Mouse (Mus musculus): ENCODE measurements around the gene Apon.
"Not testable (repeated sequence)": the region's sequence is repeated elsewhere in the genome, so short reads cannot be mapped to it uniquely, and the experiment has no call there.

The Apon gene

DNA sequence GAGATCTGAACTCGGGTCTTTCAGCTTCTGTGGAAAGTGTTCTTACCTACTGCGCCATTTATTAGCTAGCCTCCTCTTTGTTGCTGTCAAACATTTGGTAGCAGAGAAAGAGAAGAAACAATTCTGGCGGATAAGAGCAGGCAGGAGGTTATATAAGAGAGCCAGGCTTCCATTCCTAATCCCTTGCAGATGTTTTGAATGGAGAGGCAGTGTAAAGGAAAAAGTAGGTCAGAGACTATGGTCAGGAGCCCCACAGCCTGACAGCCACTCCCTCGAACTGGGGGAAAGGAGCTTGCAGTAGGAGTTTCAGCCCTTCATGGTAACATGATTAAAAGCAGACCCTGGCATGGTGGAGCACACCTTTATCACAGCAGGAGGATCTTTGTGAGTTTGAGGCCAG lies 17.6 kb upstream of the Apon start:
- no peak for DNase-seq

DNA sequence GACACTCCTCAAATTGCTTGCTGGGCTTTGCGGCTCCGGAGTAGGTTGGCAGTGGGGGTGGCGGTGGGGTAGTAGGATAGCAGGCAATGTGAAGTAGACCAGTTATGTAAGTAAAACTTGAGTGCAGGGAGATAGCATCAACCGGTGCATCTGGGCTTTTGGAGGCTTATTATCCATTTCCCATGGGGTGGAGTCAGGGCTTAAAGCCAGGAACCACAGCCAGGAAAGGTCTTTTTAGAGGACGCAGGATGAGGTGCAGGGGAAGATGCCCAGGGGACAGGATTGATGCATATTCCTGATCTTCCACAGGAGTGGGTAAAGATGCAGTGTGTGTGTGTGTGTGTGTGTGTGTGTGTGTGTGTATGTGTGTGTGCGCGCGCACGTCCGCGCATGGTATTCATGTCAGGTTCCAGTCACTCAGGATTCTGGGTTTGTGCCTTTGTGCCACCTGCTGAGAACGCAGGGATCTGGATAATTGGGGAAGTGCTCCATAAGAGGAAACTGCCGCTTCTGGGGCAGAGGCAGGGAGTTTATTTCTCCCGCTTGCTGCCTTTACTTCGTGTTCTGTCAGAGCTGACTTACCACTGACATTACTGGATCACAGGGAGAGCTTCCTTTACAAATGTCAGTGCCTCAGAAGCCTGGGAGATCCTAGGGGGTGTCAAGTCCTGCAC lies 16.0 kb upstream of the Apon start:
- peak; percentile 31 for DNase-seq

DNA sequence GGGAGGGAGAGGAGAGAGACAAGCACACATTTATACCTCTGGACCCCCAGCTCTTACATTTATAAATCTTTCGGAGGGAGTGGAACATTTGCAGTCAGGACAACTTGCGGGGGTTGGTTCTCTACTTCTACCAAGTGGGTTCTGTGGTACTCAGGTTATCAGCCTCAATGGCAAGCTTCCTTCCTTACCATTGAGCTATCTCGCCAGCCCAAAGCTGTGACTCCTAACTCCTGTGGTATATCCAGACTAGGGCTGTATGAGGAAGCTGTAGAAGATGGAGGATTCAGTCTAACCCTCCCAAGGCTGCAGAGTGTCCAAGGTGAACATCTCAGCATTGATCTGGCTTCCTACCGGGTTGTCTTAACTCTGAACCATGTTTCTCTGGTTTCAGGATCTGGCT lies 14.8 kb upstream of the Apon start:
- no peak for DNase-seq

DNA sequence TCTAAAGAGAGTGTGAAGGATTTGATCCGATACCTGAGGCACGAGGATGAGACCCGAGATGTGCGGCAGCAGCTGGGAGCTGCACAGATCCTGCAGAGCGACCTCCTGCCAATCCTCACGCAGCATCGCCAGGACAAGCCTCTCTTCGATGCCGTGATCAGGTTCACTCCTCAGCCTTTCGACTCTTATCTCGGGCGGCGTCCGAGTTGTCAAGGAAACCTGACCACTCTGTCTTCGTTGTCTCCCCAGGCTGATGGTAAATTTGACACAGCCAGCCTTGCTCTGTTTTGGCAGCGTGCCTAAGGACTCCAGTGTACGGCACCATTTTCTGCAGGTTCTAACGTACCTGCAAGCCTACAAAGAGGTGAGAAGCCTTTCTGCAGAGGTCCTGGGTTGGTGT lies 13.8 kb upstream of the Apon start:
- DNase-seq, result no peak

DNA sequence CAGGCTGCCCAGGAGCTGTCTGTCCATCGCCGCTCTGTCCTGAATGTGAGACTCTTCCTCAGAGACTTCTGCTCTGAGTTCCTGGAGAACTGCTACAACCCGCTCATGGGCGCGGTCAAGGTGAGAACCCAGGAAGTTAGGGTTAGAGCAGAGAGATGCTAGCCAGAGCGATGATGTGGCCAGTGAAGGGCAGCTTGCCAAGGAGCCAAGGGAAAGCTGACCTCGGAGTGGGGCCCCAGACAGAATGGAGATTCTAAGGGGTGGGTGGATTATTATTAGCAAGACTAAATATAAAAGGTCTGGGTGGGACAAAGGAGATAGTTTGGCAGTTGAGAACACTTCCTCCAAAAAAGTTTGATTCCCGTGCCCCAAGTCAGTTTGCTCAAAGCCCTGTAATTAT lies 10.6 kb upstream of the Apon start:
- no peak for DNase-seq

DNA sequence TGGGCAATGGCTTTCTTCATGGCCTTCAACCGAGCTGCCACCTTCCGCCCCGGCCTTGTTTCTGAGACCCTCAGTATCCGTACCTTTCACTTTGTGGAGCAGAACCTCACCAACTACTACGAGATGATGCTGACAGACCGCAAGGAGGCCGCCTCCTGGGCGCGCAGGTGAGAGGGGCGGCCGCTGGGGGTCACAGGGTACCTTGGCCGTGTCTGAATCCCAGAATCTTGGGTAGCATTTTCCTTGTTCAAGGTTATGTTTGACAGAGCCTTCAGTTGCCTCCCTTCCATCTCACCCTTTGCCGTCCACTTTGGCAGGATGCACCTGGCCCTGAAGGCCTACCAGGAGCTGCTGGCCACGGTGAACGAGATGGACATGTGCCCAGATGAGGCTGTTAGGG lies 9.8 kb upstream of the Apon start:
- DNase-seq, result no peak

DNA sequence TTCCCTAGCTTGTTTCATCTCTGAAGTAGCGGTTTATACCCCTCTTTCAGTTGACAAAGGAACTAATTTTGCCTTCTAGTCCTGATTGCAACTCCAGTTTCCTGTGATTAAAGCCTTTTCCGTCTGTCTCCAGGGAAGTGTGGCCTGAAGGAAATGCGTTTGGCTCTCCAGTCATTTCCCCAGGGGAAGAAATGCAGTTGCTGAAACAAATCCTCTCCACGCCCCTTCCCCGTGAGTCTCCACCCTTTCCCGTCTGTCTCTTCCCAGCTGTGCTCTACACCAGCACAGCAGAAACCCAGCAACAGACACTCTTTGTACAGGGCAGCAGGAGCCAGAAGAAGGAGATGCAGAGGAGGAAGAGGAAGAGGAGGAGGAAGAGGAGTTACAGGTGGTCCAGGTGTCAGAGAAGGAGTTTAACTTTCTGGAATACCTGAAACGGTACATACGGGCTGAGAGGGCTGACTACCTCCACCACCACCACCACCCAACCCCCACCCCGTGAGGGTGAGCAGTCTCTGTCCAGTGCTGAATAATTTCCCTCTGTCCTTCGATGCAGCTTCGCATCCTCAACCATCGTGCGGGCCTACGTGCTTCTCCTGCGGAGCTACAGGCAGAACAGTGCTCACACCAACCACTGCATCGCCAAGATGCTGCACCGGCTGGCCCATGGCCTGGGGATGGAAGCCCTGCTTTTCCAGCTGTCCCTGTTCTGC lies 6.7 kb upstream of the Apon start:
- DNase-seq, result no peak

DNA sequence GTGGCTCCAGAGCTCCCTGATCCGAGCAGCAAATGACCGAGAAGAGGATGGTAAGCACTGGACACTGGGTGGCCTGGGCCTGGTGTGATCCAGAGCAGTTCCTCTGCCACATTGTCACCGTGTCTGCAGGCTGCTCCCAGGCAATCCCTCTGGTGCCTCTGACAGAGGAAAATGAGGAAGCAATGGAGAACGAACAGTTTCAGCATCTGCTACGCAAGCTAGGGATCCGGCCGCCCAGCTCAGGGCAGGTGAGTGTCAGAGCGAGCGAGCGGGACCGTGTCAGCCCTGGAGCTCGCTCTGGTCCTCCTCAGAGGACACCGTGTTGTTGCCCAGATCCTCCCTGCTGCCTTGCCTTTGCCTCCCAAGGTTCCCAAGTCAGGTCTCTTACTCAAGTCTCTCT lies 3.3 kb upstream of the Apon start:
- no peak for DNase-seq

DNA sequence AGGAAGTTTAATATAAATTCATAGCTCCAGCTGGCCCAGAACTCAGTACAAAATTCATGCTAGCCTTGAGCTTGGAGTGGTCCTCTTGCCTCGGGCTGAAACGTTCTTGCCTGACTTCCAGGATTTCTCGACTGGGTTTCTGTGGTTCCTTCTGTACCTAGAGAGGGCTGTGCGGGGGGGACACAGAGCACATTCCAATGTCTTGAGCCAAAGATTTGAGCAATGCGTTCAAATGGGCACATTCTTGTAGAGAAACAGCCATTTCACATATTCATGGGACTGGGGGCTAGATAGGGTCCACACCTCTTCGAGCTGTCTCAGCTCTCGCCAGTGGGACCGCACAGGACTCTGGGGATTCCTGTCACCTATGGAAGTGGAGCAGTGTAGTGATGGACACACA lies 2.0 kb downstream of the Apon start:
- no peak for DNase-seq

DNA sequence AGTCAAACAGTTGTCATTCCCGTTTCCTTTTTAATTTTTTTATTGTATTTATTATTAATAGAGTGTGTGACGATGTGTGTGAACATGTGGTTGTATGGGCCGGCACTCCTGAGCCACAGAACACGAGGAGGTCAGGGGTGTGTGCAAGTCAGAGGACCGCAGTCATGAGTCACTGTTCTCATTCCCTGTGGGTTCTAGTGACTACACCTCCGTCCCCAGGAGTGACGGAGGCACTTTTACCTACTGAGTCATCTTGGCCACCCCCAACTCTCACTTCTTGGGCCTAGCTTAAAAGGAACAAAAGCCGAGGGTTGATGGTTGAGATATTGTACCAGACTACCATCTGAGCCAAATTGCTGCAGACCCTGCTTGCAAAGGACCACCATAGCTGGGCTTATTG lies 2.4 kb downstream of the Apon start:
- no peak for DNase-seq

DNA sequence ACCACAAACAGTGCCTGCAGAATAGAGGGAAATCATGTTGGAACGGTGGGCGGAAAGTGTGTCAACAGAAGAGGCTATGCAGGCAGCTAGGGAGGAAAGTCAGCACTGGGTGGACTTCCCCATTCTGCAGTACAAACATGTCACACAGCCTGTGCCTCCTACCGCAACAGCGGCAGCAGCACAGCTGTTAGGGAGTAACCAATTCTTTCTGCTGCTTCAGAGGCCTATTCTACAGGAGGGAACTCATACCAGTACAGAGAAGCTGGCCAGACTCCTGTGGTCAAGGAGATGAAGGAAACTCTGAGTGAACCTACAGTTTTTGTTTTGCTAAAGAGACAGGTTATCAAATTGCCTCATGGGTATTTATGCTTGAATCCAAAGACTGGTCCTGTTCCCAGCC lies 5.1 kb downstream of the Apon start:
- no peak for DNase-seq

DNA sequence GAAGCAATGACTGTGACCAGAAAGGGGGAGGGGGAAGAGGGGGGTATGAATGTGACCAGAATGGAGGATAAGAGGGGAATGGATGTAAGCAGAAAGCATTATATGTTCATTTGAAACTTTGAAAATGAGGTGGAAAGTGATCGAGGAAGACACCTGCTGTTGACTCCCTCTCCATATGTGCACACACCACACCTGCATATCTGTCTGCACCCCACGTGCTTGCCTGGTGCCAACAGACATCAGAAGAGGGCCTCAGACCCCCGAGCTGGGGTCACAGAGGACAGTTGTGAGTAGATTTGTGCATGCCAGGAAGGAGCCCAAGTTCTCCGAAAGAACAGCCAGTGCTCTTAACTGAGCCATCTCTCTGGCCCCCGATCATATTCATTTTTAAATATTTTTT lies 6.0 kb downstream of the Apon start:
- DNase-seq, result no peak

DNA sequence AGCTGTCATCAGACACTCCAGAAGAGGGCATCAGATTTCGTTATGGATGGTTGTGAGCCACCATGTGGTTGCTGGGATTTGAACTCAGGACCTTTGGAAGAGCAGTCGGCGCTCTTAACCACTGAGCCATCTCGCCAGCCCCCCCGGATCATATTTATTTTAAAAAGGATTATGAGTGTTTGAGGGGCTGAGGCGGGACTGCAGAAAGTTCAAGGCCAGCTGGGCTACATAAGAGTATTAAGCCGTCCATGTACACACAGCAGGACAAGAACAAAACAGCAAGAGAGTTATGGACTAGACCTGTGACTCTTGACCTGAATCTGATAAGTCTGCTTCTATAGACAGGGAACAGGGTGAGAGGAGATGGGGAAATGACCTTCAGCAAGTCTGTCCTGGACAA lies 6.5 kb downstream of the Apon start:
- not testable (repeated sequence) for DNase-seq

DNA sequence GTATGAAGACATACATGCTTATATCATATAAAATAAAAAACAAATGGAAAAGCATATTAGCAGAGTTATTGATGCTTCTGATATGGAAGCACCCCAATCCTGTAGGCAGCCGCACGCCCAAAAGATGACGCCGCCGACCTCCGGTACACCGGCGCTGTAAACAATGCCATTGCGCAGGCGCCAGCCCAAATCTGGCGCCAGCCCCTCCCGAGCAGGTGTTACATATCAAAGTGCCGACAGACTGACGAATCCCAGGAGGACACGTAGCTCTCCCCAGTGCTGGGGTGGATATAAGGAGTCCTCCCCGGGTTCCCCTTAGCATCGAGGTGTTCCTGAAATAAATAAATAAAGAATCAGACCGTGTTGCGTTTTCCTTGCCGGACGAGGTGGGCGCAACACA lies 8.4 kb downstream of the Apon start:
- peak; percentile 35 for DNase-seq

DNA sequence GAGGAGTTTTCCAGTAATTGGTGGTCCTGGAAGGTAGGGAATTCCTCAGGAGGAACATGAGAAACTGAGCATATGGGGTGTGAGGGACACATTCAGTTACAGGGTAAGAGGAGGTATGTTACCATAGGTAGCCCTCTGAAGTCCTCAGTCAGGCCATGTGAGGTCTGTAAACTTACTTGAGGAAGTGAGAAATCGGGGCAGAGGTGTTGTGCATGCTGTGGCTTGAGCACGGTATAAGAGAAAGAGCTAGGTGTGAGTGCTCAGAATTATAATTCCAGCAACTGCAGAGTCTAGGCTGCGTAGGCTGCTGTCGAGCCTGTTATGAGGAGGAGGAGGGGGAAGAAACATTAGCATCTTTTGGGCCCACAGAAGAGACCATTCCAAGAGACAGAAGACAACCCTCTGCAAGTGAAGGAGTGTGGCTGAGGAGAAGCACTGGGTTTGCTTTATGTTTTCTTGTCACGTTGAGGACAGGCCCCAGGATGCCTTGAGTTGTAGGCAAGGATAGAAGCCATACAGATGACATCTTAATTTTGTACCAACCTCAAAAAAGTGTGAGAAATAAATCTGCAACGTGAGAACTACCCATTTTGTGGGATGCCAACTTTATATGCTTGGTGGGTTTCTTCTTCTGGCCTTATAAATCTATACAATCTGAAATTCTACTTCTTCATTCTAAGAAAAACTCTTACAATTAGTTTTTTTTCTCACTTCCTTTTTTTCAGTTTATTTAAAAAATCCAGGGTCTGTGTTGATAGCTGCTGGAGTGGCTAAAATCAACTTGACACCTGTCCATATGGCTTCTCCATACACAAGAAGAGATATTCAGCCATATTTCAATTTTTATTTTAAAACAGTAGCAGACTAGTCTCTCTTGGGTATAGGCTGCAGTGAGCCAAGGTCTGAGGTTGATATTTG lies 9.8 kb downstream of the Apon start:
- DNase-seq, result no peak

DNA sequence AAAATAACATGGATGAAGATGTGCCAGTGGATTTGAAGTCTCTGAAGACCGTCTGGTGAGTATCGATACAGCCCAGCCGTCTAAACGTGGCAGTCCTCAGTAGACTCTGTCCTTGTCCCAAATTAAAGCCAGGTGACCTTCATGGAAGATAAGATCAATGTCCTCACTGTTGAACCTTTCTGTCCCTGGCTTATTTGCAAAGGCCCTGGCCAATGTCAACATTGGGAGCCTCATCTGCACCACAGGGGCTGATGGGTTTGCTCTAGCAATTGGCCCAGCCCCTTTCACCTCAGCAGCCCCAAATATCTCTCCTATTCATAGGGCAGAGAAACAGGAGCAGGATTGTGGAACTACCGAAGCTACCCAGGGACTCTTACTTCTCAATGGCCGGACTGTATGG lies 14.5 kb downstream of the Apon start, which contains the start of gene Apof:
Gene Apof, plus strand, starts transcription at position 301 of the 400 bp plus-strand sequence.
- no peak for DNase-seq

DNA sequence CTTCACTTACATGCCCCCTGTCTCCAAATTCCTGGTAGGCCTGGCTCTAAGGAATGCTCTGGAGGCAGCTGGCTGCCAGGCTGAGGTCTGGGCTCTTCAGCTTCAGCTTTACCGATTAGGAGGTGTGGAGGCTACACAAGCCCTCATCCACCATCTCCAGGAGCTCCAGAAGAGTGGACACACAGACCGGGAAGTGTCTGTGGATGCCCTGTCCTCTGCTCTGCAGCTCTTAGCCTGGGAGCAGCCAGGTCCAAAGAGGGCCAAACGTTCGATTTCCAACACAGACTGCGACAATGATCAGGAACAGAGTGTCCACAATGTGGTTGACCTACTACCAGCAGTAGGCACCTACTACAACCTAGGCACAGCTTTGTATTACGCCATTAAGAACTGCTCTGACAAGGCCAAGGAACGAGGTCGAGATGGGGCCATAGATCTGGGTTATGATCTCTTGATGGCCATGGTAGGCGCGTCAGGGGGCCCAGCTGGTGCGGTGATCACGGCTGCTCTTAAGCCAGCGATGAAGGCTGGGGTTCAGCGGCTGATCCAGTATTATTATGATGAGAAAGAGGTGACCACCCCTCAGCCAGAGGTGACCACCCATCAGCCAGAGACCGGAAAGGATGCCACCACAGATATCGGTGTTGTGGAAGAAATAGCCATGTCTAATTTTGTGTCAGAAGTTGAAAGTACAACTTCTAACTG lies 15.5 kb downstream of the Apon start:
- no peak for DNase-seq

DNA sequence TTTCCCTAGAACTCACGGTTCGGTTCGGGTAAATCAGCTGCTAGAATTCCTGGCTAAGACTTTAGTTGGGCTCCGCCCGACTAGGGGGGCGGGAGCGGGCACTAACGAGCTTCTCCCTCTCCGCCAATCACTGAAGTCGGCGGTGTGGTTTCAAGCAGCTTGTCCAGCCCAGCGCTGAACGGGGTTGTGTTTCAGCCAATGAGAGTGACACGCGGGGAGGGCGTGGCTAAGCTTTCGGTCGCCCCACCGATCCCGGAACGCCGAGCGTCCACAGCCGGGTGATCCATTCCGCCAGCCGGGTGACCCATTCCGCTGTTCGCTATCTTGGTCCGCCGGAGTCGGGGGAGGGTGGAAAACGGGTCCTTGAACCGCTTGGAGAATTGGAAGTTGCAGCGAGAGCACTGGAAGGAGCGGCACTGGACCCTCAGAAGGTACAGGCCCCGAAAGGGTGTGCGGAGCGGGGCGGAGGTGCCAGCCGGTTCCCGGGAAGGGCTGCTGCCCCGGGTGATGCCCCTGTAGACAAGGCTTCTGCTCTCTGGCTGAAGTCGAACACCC lies 16.5 kb downstream of the Apon start, which contains the start of gene Stat2:
Gene Stat2, plus strand, starts transcription at position 273 of the 555 bp plus-strand sequence.
- DNase-seq, result peak; percentile 98

DNA sequence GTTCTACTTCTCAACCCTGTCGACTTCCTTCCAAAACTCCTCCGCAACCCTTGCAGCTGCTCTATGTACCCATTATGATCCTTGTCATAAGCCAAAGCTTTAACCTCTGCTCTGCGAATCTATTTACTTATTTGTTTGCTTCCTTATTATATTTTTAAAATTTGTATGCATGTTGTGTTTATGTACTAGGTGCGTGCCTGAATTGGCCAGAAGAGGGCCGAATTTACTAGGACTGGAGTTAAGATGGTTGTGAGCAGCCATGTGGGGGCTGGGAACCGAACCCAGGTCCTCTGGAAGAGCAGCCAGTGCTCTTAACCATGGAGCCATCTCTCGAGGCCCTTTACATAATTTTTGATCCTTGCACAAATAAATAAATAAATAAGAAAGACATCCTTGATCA lies 17.0 kb downstream of the Apon start:
- DNase-seq, result no peak

DNA sequence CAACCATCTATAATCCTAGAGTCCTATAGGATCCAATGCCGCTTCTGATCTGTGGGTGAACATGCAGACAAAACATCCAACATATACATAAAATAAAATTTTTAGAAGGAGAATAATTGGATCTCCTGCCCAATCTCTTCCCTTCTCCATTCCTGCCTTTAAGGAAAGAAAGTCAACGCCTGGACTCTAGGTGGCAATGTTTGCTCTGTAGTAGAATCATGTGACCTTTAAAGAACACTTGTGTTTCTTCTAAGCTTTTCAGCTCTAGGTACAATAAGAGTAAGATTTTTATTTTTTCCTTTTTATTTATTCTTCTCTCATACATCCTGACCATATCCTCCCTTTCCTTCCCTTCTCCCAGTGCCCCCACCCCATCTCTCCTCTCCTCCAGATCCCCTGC lies 18.0 kb downstream of the Apon start:
- no peak for DNase-seq

DNA sequence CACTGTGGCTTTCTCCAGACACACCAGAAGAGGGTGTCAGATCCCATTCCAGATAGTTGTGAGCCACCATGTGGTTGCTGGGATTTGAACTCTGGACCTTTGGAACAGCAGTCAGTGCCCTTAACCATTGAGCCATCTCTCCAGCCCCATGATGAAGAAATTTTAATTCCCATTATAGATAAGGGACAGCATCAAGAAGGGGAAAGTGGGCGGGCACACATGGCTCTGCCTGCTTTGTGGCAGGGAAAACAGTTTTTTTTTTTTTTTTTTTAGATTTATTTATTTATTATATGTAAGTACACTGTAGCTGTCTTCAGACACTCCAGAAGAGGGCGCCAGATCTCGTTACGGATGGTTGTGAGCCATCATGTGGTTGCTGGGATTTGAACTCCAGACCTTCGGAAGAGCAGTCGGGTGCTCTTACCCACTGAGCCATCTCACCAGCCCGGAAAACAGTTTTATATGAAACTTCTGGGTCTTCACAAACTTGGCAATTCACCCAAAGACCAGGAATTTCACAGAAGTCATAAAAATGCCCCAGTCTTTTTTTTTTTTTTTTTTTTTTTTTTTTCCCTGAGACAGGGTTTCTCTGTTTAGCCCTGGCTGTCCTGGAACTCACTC lies 19.0 kb downstream of the Apon start:
- DNase-seq, result not testable (repeated sequence)

DNA sequence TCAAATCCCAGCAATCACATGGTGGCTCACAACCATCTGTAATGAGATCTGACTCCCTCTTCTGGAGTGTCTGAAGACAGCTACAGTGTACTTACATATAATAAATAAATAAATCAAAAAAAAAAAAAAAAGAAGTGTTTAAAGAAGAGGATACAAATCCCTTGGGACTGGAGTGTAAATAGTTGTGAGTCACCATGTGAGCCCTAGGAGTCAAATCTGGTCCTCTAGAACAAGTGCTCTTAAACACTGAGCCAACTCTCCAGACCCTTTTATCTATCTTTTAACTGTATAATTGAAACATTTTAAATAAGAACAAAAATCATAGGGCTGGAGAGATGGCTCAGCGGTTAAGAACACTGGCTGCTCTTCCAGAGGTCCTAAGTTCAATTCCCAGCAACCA lies 21.5 kb downstream of the Apon start:
- not testable (repeated sequence) for DNase-seq
